Mouse (Mus musculus) forelimb bud, embryonic 11.5 days (tissue): Measurements from ENCODE around the gene Fam234b.

Source experiments
- DNase-seq: peaks from one replicate; pipeline ENCODE4 v3.0.0-alpha.2; 2012; ENCODE audit warnings: low read depth, low spot score

Fam234b gene

GRCm38 (mm10) chr6:135268392-135268791 is 70.6 kb downstream of the Fam234b start:
- no peak for DNase-seq

GRCm38 (mm10) chr6:135269626-135270025 is 71.8 kb downstream of the Fam234b start:
- no peak for DNase-seq

- DNase-seq, result no peak
Observed at GRCm38 (mm10) chr6:135271761-135272160, 74.0 kb downstream of the Fam234b start.

GRCm38 (mm10) chr6:135273066-135273465 is 75.3 kb downstream of the Fam234b start:
- DNase-seq, result no peak

GRCm38 (mm10) chr6:135275231-135275630 is 77.5 kb downstream of the Fam234b start:
- DNase-seq, result no peak

- DNase-seq, result no peak
Observed at GRCm38 (mm10) chr6:135276474-135277295, 78.9 kb downstream of the Fam234b start.

GRCm38 (mm10) chr6:135278302-135278701 is 80.5 kb downstream of the Fam234b start:
- no peak for DNase-seq

GRCm38 (mm10) chr6:135279286-135279685 is 81.5 kb downstream of the Fam234b start:
- no peak for DNase-seq

GRCm38 (mm10) chr6:135279856-135280255 is 82.1 kb downstream of the Fam234b start:
- DNase-seq, result peak; percentile 40

GRCm38 (mm10) chr6:135292391-135292790 is 94.6 kb downstream of the Fam234b start:
- no peak for DNase-seq

GRCm38 (mm10) chr6:135294150-135294549 is 96.4 kb downstream of the Fam234b start:
- DNase-seq, result no peak
